Mouse (Mus musculus): ENCODE results near the gene Fzd1. TPM values are rescaled to one million over a fixed set of nuclear protein-coding genes. Genes with fewer than 3 reads are reported as not detected.

Fzd1 gene
- polyA plus RNA-seq, 1 experiment from 2014 or later = 26.9 TPM

DNA sequence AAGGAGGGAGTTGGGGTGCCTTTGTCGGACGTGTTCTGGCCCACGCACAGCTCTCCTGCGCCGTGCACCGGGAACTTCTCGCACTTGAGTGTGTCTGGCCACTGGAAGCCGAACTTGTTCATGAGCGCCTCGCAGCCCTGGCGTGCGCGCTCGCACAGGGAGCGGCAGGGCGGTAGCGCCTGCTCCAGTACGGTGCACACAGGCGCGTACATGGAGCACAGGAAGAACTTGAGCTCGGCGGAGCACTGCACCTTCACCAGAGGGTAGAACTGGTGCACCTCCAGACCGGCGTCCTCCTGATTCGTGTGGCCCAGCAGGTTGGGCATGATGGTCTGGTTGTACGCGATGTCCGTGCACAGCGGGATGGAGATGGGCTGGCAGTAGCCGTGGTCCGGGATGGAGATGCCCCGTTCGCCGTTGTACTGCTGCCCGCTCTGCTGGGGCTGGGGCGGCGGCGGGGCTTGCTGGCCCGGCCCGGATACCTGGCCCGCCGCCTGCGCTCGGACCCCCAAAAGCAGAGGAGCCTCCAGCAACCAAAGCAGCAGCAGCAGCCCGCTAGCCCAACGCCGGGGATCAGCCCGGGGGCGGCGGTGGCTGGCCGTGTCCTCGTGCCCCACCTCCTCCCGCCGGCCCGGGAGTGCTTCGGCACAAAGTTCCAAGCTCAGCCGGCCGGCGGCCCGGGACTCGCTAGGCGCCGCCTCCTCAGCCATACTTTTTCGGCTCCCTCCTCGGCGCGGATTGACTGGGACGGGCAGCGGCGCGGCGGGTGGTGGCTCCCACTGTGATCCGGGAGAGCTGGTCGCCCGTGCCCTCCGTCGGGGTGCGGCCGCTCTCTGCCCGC lies 744 bp downstream of the Fzd1 start:
- under 1% methylated on average over 73 of the region's 80 CpGs for WGBS
- Histone ChIP-seq H3K36me3 (ENCODE audit: control insufficient read depth, insufficient read depth, low read length) (no peaks in the 10 kb centered on the region), H3K4me3 (ENCODE audit: low read depth, low read length) (peak overlapping the region; percentile 81), H3K9ac (ENCODE audit: low read length) (peak overlapping the region; percentile 93), H3K27ac (ENCODE audit: low read depth, low read length) (peak overlapping the region; percentile 95), H3K4me2 (peak overlapping the region; percentile 99), H3K9me3 (ENCODE audit: control insufficient read depth, low read length) (no peaks in the 10 kb centered on the region), H3K27me3 (ENCODE audit: control insufficient read depth, insufficient read depth, low read length) (peaks cover 3% of the 10 kb centered on the region; the same call in 1 of the 2 replicates), H3K4me1 (ENCODE audit: control insufficient read depth, insufficient read depth, low read length) (peaks cover 24% of the 10 kb centered on the region)
- ATAC-seq (ENCODE audit: low FRiP score) (peak; percentile 58), DNase-seq (ENCODE audit: low spot score, missing footprints) (peak; percentile 98)

DNA sequence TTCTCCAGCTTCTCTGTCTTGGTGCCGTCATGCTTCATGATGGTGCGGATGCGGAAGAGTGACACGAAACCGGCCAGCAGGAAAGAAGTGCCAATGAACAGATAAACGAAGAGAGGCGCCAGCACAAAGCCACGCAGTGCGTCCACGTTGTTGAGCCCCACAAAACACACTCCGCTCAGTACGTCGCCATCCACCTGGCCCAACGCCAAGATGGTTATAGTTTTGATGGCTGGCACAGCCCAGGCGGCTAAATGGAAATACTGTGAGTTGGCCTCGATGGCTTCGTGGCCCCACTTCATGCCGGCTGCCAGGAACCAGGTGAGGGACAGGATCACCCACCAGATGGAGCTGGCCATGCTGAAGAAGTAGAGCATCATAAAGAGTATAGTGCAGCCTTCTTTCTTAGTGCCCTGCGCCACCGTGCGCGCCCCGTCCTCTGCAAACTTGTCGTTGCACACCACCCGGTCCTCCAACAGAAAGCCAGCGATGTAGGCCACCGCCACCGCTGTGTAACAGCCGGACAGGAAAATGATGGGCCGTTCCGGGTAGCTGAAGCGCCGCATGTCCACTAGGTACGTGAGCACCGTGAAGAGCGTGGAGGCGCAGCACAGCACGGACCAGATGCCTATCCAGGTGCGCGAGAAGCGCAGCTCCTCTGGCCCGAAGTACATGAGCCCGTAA lies 1.7 kb downstream of the Fzd1 start:
- 3% methylated on average over 43 of the region's 43 CpGs for WGBS
- Histone ChIP-seq H3K4me2 (peak overlapping the region; percentile 99), H3K9ac (ENCODE audit: low read length) (peak overlapping the region; percentile 93), H3K4me3 (ENCODE audit: low read depth, low read length) (peak overlapping the region; percentile 81), H3K27ac (ENCODE audit: low read depth, low read length) (peak overlapping the region; percentile 95; the same call in 1 of the 2 replicates), H3K9me3 (ENCODE audit: control insufficient read depth, low read length) (no peaks in the 10 kb centered on the region), H3K4me1 (ENCODE audit: control insufficient read depth, insufficient read depth, low read length) (peaks cover 24% of the 10 kb centered on the region), H3K36me3 (ENCODE audit: control insufficient read depth, insufficient read depth, low read length) (no peaks in the 10 kb centered on the region), H3K27me3 (ENCODE audit: control insufficient read depth, insufficient read depth, low read length) (peaks cover 3% of the 10 kb centered on the region; the same call in 1 of the 2 replicates)
- peak; percentile 90 for DNase-seq (ENCODE audit: low spot score, missing footprints)
- no peak for ATAC-seq (ENCODE audit: low FRiP score)

DNA sequence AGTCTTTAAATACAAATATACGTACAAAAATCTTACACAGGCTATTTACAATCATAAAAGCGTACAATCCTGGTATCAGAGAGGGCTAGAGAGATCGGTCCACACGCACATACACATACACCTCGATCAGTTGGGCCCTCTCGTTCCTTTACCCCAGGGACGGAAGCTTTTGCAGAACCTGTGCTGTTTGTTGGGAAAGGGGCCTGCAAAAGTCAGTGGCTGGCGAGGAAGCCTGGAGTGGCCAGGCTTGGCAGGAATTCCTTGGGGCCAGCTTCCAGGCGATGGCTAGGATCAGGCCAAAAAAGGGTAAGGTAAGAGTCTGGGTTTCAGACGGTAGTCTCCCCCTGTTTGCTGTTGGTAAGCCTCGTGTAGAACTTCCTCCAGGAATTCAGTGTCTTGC lies 2.5 kb downstream of the Fzd1 start:
- peak overlapping the region; percentile 81 for H3K4me3 ChIP-seq (ENCODE audit: low read depth, low read length)
- H3K27me3 ChIP-seq (ENCODE audit: control insufficient read depth, insufficient read depth, low read length) = peaks cover 3% of the 10 kb centered on the region; the same call in 1 of the 2 replicates
- H3K9me3 ChIP-seq (ENCODE audit: control insufficient read depth, low read length) = no peaks in the 10 kb centered on the region
- DNase-seq (ENCODE audit: low spot score, missing footprints) (peak; percentile 92), ATAC-seq (ENCODE audit: low FRiP score) (no peak)
- no peaks in the 10 kb centered on the region for H3K36me3 ChIP-seq (ENCODE audit: control insufficient read depth, insufficient read depth, low read length)
- H3K27ac ChIP-seq (ENCODE audit: low read depth, low read length) = no peak overlapping the region
- H3K9ac ChIP-seq (ENCODE audit: low read length) = peak overlapping the region; percentile 93
- WGBS = 27% methylated on average over 11 of the region's 11 CpGs
- peak overlapping the region; percentile 99 for H3K4me2 ChIP-seq
- H3K4me1 ChIP-seq (ENCODE audit: control insufficient read depth, insufficient read depth, low read length) = peaks cover 24% of the 10 kb centered on the region

DNA sequence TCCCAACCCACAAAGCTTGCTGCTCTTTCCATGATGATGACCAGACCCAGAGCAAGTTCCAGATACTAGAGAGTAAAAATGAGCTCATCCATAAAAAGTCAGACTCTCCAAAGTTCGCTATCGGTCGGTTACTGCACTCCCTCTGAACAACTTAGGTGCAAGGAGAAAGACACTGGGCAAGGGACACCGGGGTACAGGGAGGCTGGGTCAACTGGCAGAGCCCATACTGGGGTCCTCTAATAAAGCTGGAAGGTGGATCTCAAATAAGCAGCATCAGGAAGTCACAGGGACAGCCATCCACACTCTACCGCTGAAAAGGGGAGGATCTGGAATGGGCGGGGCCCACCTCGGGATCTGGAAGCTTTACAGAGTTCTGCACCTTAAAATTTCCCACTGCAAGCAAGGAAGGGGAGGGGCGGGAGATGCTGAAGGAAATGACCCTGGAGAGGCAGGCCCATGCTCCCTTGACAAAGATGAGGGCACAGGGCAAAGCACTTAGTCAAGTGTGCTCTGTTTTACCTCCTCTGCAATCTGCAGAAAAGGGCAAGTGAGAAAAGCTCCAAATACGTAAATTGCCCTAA lies 3.0 kb downstream of the Fzd1 start:
- ATAC-seq (ENCODE audit: low FRiP score) (no peak), DNase-seq (ENCODE audit: low spot score, missing footprints) (peak; percentile 89)
- peak overlapping the region; percentile 81 for H3K4me3 ChIP-seq (ENCODE audit: low read depth, low read length)
- H3K36me3 ChIP-seq (ENCODE audit: control insufficient read depth, insufficient read depth, low read length) = no peaks in the 10 kb centered on the region
- peaks cover 3% of the 10 kb centered on the region; the same call in 1 of the 2 replicates for H3K27me3 ChIP-seq (ENCODE audit: control insufficient read depth, insufficient read depth, low read length)
- 28% methylated on average over 9 of the region's 9 CpGs for WGBS
- H3K9ac ChIP-seq (ENCODE audit: low read length) = peak overlapping the region; percentile 93
- H3K4me1 ChIP-seq (ENCODE audit: control insufficient read depth, insufficient read depth, low read length) = peaks cover 24% of the 10 kb centered on the region
- H3K4me2 ChIP-seq = peak overlapping the region; percentile 99
- H3K27ac ChIP-seq (ENCODE audit: low read depth, low read length) = no peak overlapping the region
- H3K9me3 ChIP-seq (ENCODE audit: control insufficient read depth, low read length) = no peaks in the 10 kb centered on the region

DNA sequence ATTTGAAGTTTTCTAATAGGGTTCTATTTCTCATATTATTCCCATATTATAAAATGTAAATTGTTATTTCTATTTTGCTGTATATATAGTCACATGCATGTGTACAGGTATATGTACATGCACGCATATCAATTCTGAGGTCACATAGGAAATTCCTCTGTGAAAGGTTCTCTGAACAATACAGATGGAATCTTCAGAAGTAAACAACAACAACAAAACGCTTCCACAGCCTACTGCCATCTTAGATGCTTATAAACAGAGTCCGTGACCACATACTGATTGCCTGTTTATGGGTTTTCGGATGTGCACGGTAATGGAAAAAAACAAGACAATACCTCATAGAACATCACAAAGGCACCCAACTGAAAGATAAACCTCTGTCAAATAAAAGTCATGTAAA lies 4.7 kb downstream of the Fzd1 start:
- peak overlapping the region; percentile 3; the same call in 1 of the 2 replicates for H3K4me3 ChIP-seq (ENCODE audit: low read depth, low read length)
- H3K27me3 ChIP-seq (ENCODE audit: control insufficient read depth, insufficient read depth, low read length) = peaks cover 3% of the 10 kb centered on the region; the same call in 1 of the 2 replicates
- 84% methylated on average over 5 of the region's 5 CpGs for WGBS
- H3K4me1 ChIP-seq (ENCODE audit: control insufficient read depth, insufficient read depth, low read length) = peaks cover 21% of the 10 kb centered on the region
- no peaks in the 10 kb centered on the region for H3K36me3 ChIP-seq (ENCODE audit: control insufficient read depth, insufficient read depth, low read length)
- no peak overlapping the region for H3K9ac ChIP-seq (ENCODE audit: low read length)
- ATAC-seq (ENCODE audit: low FRiP score) = no peak
- DNase-seq (ENCODE audit: low spot score, missing footprints) = peak; percentile 75
- H3K27ac ChIP-seq (ENCODE audit: low read depth, low read length) = no peak overlapping the region
- H3K9me3 ChIP-seq (ENCODE audit: control insufficient read depth, low read length) = no peaks in the 10 kb centered on the region
- peak overlapping the region; percentile 7; the same call in 1 of the 2 replicates for H3K4me2 ChIP-seq

DNA sequence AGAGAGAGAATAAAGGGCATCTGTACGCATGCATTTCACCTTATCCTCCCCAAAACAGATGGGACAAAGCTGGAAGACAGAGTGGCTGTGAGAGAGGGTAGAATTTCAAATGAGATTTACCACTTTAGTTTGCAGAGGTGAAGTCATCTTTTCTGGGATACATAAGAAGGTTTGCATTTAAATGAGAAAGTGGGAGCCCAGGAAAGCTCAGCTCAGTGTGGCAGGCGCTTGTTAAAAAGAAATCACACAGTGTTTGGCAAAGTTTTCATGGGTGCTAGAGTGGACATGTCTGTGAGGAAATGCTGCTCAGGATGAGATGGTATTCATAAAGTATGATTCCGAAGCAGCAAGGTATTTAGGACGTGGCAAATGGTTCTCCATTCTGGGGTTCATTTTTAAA lies 15.1 kb downstream of the Fzd1 start:
- WGBS = 62% methylated on average over 4 of the region's 4 CpGs
- Histone ChIP-seq H3K4me2 (no peak overlapping the region), H3K4me3 (ENCODE audit: low read depth, low read length) (no peak overlapping the region), H3K9me3 (ENCODE audit: control insufficient read depth, low read length) (no peaks in the 10 kb centered on the region), H3K27me3 (ENCODE audit: control insufficient read depth, insufficient read depth, low read length) (no peaks in the 10 kb centered on the region), H3K36me3 (ENCODE audit: control insufficient read depth, insufficient read depth, low read length) (no peaks in the 10 kb centered on the region), H3K9ac (ENCODE audit: low read length) (no peak overlapping the region), H3K4me1 (ENCODE audit: control insufficient read depth, insufficient read depth, low read length) (peaks cover 3% of the 10 kb centered on the region; the same call in 1 of the 2 replicates), H3K27ac (ENCODE audit: low read depth, low read length) (no peak overlapping the region)
- ATAC-seq (ENCODE audit: low FRiP score) (no peak), DNase-seq (ENCODE audit: low spot score, missing footprints) (no peak)

DNA sequence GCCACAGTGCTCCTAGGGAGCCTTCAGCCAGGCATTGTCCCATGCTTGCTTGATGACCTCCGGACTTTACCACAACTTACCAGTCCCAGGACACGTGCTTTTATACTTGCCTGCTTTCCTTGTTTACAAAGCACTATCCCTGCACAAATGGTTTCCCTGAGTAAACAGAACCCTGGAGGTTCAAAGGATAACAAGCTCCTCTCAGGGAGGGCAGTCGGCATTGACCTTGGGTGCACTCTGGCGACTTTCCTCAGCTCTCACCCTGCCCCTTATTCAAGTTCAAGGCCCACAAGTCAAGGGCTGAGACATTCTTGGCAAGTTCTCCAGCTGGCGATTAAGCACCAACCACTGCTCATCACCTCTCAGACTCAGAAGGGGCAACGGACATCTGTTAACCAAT lies 20.8 kb downstream of the Fzd1 start:
- Histone ChIP-seq H3K4me1 (ENCODE audit: control insufficient read depth, insufficient read depth, low read length) (peaks cover 3% of the 10 kb centered on the region; the same call in 1 of the 2 replicates), H3K27ac (ENCODE audit: low read depth, low read length) (no peak overlapping the region), H3K36me3 (ENCODE audit: control insufficient read depth, insufficient read depth, low read length) (no peaks in the 10 kb centered on the region), H3K4me3 (ENCODE audit: low read depth, low read length) (no peak overlapping the region), H3K27me3 (ENCODE audit: control insufficient read depth, insufficient read depth, low read length) (no peaks in the 10 kb centered on the region), H3K4me2 (no peak overlapping the region), H3K9ac (ENCODE audit: low read length) (no peak overlapping the region), H3K9me3 (ENCODE audit: control insufficient read depth, low read length) (no peaks in the 10 kb centered on the region)
- ATAC-seq (ENCODE audit: low FRiP score) (0 out of 2 replicates have a peak, but pooled peaks have one; percentile 9), DNase-seq (ENCODE audit: low spot score, missing footprints) (peak; percentile 72)
- WGBS = 51% methylated on average over 6 of the region's 6 CpGs

DNA sequence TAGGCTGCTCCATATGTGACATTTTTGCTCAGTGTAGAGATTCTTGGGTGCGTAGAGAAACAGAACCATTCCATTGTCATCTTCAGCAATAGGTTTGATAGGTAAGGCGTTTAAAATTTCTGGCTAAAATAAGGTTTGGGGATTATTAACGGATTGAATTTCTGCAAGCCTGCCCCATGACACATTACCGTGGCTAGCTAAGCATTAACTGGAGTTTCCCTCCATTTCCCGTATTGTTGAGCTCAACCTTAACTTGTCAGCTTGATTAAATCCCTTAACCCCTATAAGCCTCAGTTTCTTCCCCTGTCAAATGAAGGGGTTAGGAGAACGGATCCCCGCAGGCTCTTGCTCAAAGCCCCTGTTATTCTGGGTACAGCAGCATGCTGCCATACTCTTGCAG lies 22.4 kb downstream of the Fzd1 start:
- ATAC-seq (ENCODE audit: low FRiP score) (no peak), DNase-seq (ENCODE audit: low spot score, missing footprints) (no peak)
- 70% methylated on average over 7 of the region's 7 CpGs for WGBS
- Histone ChIP-seq H3K9me3 (ENCODE audit: control insufficient read depth, low read length) (no peaks in the 10 kb centered on the region), H3K27ac (ENCODE audit: low read depth, low read length) (no peak overlapping the region), H3K27me3 (ENCODE audit: control insufficient read depth, insufficient read depth, low read length) (no peaks in the 10 kb centered on the region), H3K4me1 (ENCODE audit: control insufficient read depth, insufficient read depth, low read length) (peaks cover 3% of the 10 kb centered on the region; the same call in 1 of the 2 replicates), H3K4me3 (ENCODE audit: low read depth, low read length) (no peak overlapping the region), H3K4me2 (no peak overlapping the region), H3K9ac (ENCODE audit: low read length) (no peak overlapping the region), H3K36me3 (ENCODE audit: control insufficient read depth, insufficient read depth, low read length) (no peaks in the 10 kb centered on the region)
